Mouse (Mus musculus) liver, adult 2 months (tissue): ENCODE measurements around the gene Ccdc127. TPM values are rescaled to one million over a fixed set of nuclear protein-coding genes. Genes with fewer than 3 reads are reported as not detected.
A peak's percentile ranks its signal among the peaks of the same experiment; 100 is the strongest.

Experiments used
- DNase-seq: peaks from one replicate; pipeline ENCODE4 v3.0.0-alpha.2; 2011; ENCODE audit warnings: low read depth, low spot score; ENCODE audit errors: extremely low read depth
- H3K27ac ChIP-seq: fragments of 200-500 bp; replicated peaks from 2 replicates; pipeline ENCODE4 v1.5.1; 2012; ENCODE audit warnings: low read depth, mild to moderate bottlenecking, control low read depth, inconsistent platforms, low read length; ENCODE audit not compliant: insufficient read depth
- H3K27me3 ChIP-seq: fragments of 200-500 bp; 2 replicates; pipeline ENCODE4 v1.6.1; 2012; ENCODE audit warnings: mild to moderate bottlenecking, moderate library complexity, low read length, inconsistent platforms; ENCODE audit not compliant: control insufficient read depth, insufficient read depth
- H3K36me3 ChIP-seq: fragments of 200-500 bp; 2 replicates; pipeline ENCODE4 v1.6.1; 2012; ENCODE audit warnings: low read length, inconsistent platforms; ENCODE audit not compliant: control insufficient read depth, insufficient read depth
- H3K4me1 ChIP-seq: fragments of 200-500 bp; 2 replicates; pipeline ENCODE4 v1.6.1; 2011; ENCODE audit warnings: low read length; ENCODE audit not compliant: control insufficient read depth, insufficient read depth
- H3K4me3 ChIP-seq: fragments of 200-500 bp; 2 replicates; pipeline ENCODE4 v1.5.1; 2011; ENCODE audit warnings: low read depth, mild to moderate bottlenecking, control low read depth, low read length, moderate library complexity; ENCODE audit not compliant: insufficient read depth
- H3K79me2 ChIP-seq: fragments of 200-500 bp; 2 replicates; pipeline ENCODE4 v1.6.1; 2012; ENCODE audit warnings: inconsistent platforms, mild to moderate bottlenecking, low read length, moderate library complexity; ENCODE audit not compliant: control insufficient read depth, insufficient read depth
- H3K9ac ChIP-seq: fragments of 200-500 bp; 2 replicates; pipeline ENCODE4 v1.6.1; 2012; ENCODE audit warnings: low read depth, mild to moderate bottlenecking, control low read depth, inconsistent platforms, low read length
- CTCF ChIP-seq: fragments of 200-500 bp; IDR thresholded peaks from 2 replicates; pipeline ENCODE4 v1.5.1; 2011; ENCODE audit warnings: low read depth, low read length, control low read depth
- POLR2A ChIP-seq: fragments of 200-500 bp; IDR thresholded peaks from 2 replicates; pipeline ENCODE4 v1.6.1; 2011; ENCODE audit warnings: low read length, control low read depth; ENCODE audit not compliant: insufficient read depth; ENCODE audit errors: extremely low read depth
- WGBS: fragments of 180-500 bp; shearing (Covaris S2); methylation state at CpG from one replicate; pipeline ENCODE4 v1.1.7; 2018; 5-methylcytosine and 5-hydroxymethylcytosine counted together
- polyA plus RNA-seq: library from polyadenylated mRNA; depleted of rRNA; stranded (reverse); fragments of >200 nt; gene quantifications from 2 replicates; pipeline ENCODE4 v1.2.3, GENCODE M21; 2012
- total RNA-seq: library from RNA; depleted of rRNA; stranded (reverse); fragments of >200 nt; gene quantifications from 2 replicates; pipeline ENCODE4 v1.2.3, GENCODE M21; 2014

Gene Ccdc127
- total and polyA plus RNA-seq, 2 experiments, result 2.6 to 5.3 TPM

GRCm38 (mm10) chr13:74305780-74306179, 44.3 kb upstream of the Ccdc127 start:
- no peaks in the 10 kb centered on the region for H3K4me1 ChIP-seq
- no peak overlapping the region for H3K27ac ChIP-seq
- H3K4me3 ChIP-seq, result no peak overlapping the region
- H3K79me2 ChIP-seq, result no peaks in the 10 kb centered on the region; the same call in 1 of the 2 replicates
- H3K36me3 ChIP-seq, result peaks cover 69% of the 10 kb centered on the region
- H3K9ac ChIP-seq, result no peak overlapping the region
- DNase-seq, result no peak
- H3K27me3 ChIP-seq, result no peaks in the 10 kb centered on the region
- TF ChIP-seq POLR2A (no peak), CTCF (no peak)
- 98% methylated on average over 1 of the region's 1 CpGs for WGBS

GRCm38 (mm10) chr13:74314616-74315015, 35.5 kb upstream of the Ccdc127 start:
- Histone ChIP-seq H3K4me3 (no peak overlapping the region), H3K27ac (no peak overlapping the region), H3K36me3 (peaks cover 28% of the 10 kb centered on the region), H3K4me1 (peaks cover 3% of the 10 kb centered on the region), H3K79me2 (peaks cover 2% of the 10 kb centered on the region; the same call in 1 of the 2 replicates), H3K9ac (no peak overlapping the region), H3K27me3 (no peaks in the 10 kb centered on the region)
- peak; percentile 62 for DNase-seq
- 47% methylated on average over 3 of the region's 3 CpGs for WGBS
- TF ChIP-seq POLR2A, result no peak
- no peak for TF ChIP-seq CTCF

GRCm38 (mm10) chr13:74316386-74316785, 33.7 kb upstream of the Ccdc127 start:
- peaks cover 3% of the 10 kb centered on the region for H3K4me1 ChIP-seq
- no peak for TF ChIP-seq CTCF
- no peak for TF ChIP-seq POLR2A
- H3K9ac ChIP-seq, result peak overlapping the region; percentile 90
- H3K36me3 ChIP-seq, result peaks cover 28% of the 10 kb centered on the region
- H3K79me2 ChIP-seq, result peaks cover 2% of the 10 kb centered on the region; the same call in 1 of the 2 replicates
- no peak for DNase-seq
- WGBS, result 12% methylated on average over 4 of the region's 4 CpGs
- peak overlapping the region; percentile 90 for H3K27ac ChIP-seq
- peak overlapping the region; percentile 88 for H3K4me3 ChIP-seq
- no peaks in the 10 kb centered on the region for H3K27me3 ChIP-seq

GRCm38 (mm10) chr13:74316789-74317169, 33.3 kb upstream of the Ccdc127 start:
- Histone ChIP-seq H3K9ac (peak overlapping the region; percentile 90), H3K4me3 (peak overlapping the region; percentile 88), H3K4me1 (peaks cover 3% of the 10 kb centered on the region), H3K79me2 (peaks cover 2% of the 10 kb centered on the region; the same call in 1 of the 2 replicates), H3K36me3 (peaks cover 27% of the 10 kb centered on the region), H3K27ac (peak overlapping the region; percentile 90), H3K27me3 (no peaks in the 10 kb centered on the region)
- under 1% methylated on average over 15 of the region's 15 CpGs for WGBS
- DNase-seq, result peak; percentile 82
- TF ChIP-seq CTCF (no peak), POLR2A (no peak)

- H3K36me3 ChIP-seq, result peaks cover 30% of the 10 kb centered on the region
- H3K27me3 ChIP-seq, result no peaks in the 10 kb centered on the region
- H3K4me3 ChIP-seq, result peak within 1 kb of the TSS; percentile 88
- WGBS, result under 1% methylated on average over 36 of the region's 36 CpGs
- H3K79me2 ChIP-seq, result peaks cover 2% of the 10 kb centered on the region; the same call in 1 of the 2 replicates
- H3K27ac ChIP-seq, result peak within 1 kb of the TSS; percentile 90
- no peak for TF ChIP-seq CTCF
- TF ChIP-seq POLR2A, result peak; percentile 74
- DNase-seq, result peak; percentile 96
- peaks cover 3% of the 10 kb centered on the region for H3K4me1 ChIP-seq
- H3K9ac ChIP-seq, result peak within 1 kb of the TSS; percentile 90
Measured at GRCm38 (mm10) chr13:74317170-74317849, 32.8 kb upstream of the Ccdc127 start, which contains the start of gene Pdcd6. Gene Pdcd6 (minus strand): TSS chr13:74317580.

GRCm38 (mm10) chr13:74329321-74329720, 20.8 kb upstream of the Ccdc127 start:
- TF ChIP-seq CTCF, result no peak
- TF ChIP-seq POLR2A, result no peak
- Histone ChIP-seq H3K4me3 (no peak overlapping the region), H3K36me3 (peaks cover 70% of the 10 kb centered on the region), H3K79me2 (peaks cover 4% of the 10 kb centered on the region; the same call in 1 of the 2 replicates), H3K4me1 (no peaks in the 10 kb centered on the region), H3K9ac (no peak overlapping the region), H3K27me3 (no peaks in the 10 kb centered on the region), H3K27ac (no peak overlapping the region)
- no peak for DNase-seq
